Mouse (Mus musculus): ENCODE data around the gene Zfp970. TPM values are rescaled to one million over a fixed set of nuclear protein-coding genes. Genes with fewer than 3 reads are reported as not detected.

Gene Zfp970
- total RNA-seq (2023), result 1 to 10 TPM; 1.8 to 2.4 TPM

DNA sequence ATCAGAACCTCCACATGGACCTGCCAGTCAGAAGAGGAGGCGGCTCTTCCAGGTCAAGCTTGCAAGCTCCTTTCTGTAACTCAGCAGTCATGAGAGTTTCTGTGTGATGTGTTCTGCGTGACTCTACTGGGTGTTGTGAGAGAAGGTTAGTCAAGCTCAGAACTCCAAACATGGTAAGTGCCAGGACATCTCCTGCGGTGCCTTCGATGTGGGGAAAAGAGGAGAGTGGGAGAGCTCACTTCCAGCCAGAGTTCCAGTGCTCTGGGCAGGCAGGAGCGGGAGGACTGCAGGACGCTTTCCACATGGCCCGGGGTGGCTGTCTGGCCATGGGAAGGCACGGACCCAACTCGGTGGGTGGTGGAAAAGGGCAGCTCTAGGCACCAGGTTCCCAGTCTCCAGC is at the start of gene Zfp970:
Gene Zfp970, plus strand, starts transcription at position 58 of the 400 bp plus-strand sequence.

GRCm38 (mm10) chr2:177498067-177498466 is 33.5 kb downstream of the Zfp970 start, which contains the start of gene Gm14403:
Gene Gm14403, plus strand, starts transcription at chr2:177498215.

Other genes starting within 250 kb of the Zfp970 start
- not detected for gene Gm14409, start 197.7 kb upstream of the Zfp970 start, total RNA-seq (2023)
- gene Gm14412, start 140.4 kb upstream of the Zfp970 start, total RNA-seq (2023), result not detected
- under 1 TPM; 0.27 to 0.29 TPM for gene Gm14418, start 66.4 kb upstream of the Zfp970 start, total RNA-seq (2023)
- gene Gm14403, start 33.5 kb downstream of the Zfp970 start, total RNA-seq (2023), result 1 to 10 TPM; 2.2 to 2.6 TPM
- not detected for gene Gm14406, start 113.5 kb downstream of the Zfp970 start, total RNA-seq (2023)